Mouse (Mus musculus) regulatory T cell (primary cell): ENCODE measurements at regions not wholly inside any gene's neighbourhood (a gene's known extent, or its start where the extent isn't known, plus 50 kb on each side); places are given as distances from the start of the nearest gene placed in this dataset.

Experiments
- in situ Hi-C: fragments of 300-600 bp; cut with MboI, MseI; formaldehyde crosslinking; loops from one replicate; pipeline ENCODE4 v1.15.1; 2025; ENCODE audit warnings: high pct_unique_total_duplicates

GRCm38 (mm10) chr15:64434502-64434901 is 374.2 kb upstream of the Fam49b start:
- in situ Hi-C loops = no loop called here

DNA sequence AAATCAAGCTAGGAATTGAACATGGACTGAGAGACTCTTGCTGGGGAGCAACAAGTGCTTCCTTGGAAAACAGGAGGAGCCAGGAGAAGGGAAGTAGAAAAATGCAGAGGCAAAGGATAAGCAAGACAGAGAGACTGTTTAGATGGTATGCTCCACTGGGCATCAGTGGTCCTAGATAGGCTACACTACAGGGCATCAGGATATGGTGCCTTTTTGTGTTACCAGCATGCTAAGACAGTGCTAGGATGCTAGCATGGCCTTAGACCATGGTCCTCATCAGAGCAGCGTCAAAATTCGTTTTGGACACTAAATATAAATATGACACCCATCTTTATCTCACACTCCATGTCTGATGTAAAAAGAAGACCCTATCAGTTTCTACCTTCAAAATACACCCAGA is 374.6 kb upstream of the Fam49b start:
- in situ Hi-C loops = no loop called here

DNA sequence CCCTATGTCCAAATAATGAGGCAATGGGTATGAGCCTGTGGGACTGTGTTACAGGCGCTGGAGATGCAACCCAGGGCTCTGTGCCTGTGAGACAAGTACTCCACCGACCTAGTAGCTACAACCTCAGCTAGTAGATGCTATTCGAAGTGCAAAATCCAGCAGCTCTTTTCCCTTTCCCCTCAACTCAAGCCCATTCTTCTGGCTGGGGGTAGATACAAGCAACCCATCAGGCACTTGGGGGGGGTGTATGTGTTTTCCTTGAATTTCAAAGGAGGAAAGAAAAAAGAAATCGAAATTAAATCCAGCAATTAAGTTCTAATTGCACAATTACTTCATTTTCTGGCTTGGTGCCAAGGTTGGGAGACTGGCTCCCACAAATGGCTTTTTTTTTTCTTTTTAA is 372.4 kb upstream of the Gm21798 start:
- in situ Hi-C loops = no loop called here

- in situ Hi-C loops = no loop called here
Measured at GRCm38 (mm10) chr15:64446411-64447072, 371.0 kb upstream of the Gm21798 start.

DNA sequence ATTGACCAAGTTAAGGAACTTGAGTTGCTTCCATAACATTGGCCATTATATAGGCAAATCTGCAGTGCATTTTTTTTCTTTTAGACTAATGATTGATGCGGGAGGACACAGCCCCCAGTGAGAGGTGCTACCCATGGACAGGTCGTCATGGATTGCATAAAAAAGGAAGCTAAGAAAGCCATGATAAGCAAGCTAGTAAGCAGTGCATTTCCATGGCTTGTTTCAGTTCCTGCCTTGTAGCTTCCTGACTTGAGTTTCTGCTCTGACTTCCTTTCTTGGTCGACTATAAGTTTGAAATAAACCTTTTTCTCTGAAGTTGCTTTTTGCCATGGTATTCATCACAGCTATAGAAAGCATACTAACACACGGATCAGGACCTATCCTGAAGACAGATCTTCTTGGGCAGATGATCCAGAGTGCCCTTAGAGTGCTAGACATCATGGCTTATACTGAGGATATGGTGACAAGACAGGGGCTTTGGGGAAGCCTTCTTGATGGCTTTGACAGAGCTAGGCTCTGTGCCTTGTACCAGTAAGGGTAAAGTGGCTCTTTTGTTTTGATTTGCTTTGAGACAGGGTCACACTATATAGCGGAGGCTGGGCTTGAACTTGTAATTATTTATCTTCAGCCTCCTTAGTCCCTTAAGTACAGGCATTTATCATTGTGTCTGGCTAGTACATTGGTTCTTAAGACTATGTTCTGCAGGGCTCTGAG is 370.1 kb upstream of the Gm21798 start:
- in situ Hi-C loops = no loop called here

- in situ Hi-C loops = no loop called here
Measured at GRCm38 (mm10) chr15:64448581-64449140, 368.8 kb upstream of the Gm21798 start.

- in situ Hi-C loops = loop anchor here (10.0 kb wide), 1 partner anchor 144 kb away; no protein-coding TSS in a partner anchor
Measured at GRCm38 (mm10) chr15:64470743-64471142, 346.8 kb upstream of the Gm21798 start.

DNA sequence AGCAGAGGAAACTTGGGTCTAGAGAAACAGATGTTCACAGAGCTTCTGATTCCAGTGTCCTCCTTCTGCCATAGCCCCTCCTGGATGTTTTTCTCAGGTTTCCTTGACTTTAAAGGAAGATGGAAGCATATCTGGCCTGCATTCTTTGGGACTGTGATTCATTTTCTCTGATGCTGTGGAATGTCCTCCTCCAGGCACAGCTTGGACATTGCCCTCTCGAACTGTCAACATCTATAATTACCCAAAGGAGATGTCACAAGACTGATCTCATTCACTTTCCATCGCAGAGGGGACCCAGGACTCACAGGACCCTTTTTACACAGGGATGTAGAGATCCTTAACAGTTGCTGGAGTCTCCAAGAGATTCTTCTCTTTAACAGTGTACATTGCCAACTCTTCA is 345.9 kb upstream of the Gm21798 start:
- in situ Hi-C loops = loop anchor here (10.0 kb wide), 1 partner anchor 143 kb away; no protein-coding TSS in a partner anchor

DNA sequence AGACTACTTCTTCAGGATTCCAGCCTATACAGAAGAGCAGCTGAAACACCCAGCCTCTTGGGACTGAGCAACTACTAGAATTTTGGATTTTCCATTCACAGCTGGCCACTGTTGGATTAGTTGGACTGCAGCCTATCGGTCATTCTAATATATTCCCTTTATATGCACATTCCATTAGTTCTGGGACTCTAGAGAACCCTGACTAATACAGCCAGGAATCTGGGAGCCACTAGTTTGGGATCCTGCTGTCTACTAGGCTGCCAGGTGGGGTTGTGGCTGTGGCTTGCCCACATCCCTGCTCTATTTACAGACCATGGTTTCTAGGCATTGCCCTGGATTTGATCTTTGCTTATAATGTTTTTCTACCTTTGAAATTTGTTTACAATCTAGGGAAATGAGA is 343.3 kb upstream of the Gm21798 start:
- in situ Hi-C loops = loop anchor here (10.0 kb wide), 1 partner anchor 141 kb away; no protein-coding TSS in a partner anchor

DNA sequence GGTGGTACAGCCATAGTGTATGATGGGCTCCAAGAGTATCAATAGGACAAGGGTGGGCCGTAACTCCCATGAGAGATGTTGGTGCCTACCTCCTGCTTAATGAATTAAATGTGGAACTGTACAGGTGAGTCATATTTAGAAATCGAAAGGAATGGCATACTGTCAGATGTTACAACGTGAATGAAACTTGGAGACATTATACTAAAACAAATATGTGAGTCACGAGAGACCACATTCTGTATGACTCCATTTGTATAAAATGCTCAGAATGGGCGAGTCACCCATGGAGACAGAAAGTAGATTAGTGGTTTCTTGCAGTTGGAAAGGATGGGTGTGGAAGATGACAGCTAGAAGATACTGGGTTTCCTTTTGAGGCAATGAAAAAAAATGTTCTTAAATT is 340.4 kb upstream of the Gm21798 start:
- in situ Hi-C loops = loop anchor here (10.0 kb wide), 1 partner anchor 138 kb away; no protein-coding TSS in a partner anchor

DNA sequence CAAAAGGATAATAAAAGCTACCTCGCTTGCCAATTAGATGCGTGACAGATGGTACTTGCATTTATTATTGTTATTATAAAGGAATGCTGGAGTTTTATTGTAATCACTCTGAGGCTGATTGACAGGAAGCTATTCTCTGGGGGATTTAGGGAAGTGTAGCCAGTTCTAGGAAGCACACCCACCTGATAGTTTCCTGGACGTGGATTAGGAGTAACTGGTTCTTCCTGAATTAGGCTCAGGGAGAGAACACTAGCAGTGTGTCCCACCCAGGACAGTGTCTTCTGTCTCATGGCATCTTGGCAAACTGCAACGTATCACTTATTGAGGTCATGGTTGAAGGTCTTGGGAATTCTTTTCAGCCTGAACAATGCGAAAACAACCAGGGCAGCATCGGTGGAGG is 336.9 kb upstream of the Gm21798 start:
- in situ Hi-C loops = no loop called here

DNA sequence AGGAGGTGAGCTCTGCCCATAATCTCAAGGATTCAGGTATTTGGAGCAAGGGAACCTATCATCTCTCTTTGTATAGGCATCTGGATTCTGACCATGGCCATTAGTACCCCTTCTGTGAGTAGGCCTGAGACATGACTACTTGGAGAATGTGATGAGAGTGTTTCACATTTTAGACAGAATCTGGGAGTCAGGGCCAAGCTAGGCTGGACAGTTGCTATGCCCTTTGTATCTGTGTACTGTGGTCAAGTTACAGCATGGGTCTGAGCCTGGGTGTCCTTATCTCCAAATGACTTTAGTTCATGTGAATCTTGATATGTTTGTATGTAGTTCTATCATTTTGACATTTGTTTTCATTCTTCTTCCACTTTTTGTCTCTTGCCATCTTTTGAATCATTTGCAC is 336.3 kb upstream of the Gm21798 start:
- in situ Hi-C loops = no loop called here

DNA sequence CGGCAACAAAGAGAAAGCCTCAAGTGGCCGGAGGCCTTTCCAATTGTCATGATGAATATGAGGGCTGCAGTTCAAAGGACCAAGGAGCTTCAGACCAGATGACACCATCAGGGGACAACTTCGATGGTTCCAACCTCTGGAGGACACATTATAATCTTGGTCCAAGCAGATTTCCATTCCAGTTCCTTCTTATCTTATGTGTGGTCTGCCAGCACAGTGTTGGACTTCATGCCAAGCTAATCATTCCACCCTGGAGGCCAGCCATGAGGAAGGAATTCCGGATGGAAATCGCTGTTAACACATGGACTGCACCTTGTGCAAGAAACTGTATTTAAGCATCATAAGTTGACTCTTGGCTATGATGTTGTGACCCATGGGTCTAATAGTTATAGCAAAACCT is 334.5 kb upstream of the Gm21798 start:
- in situ Hi-C loops = no loop called here

DNA sequence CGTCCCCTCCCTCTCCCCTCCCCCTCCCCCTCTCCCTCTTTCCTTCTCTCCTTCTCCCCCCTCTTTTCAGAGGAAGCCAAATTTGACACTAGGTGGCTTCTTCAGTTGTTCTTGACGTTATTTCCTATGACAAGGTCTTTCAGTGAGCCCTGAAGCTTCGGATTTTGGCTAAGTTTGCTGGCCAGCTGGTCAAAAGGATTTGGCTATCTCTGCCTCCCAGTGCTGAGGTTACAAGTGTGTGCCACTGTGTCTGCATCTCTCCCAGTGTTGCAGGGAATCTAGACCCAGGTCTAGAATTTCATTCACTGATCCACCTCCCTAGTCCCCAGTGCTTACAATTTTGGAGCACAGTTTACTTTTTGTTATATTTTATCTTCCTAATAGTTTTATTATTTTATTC is 329.7 kb upstream of the Gm21798 start:
- in situ Hi-C loops = no loop called here

GRCm38 (mm10) chr15:64500783-64501182 is 316.7 kb upstream of the Gm21798 start:
- in situ Hi-C loops = no loop called here

DNA sequence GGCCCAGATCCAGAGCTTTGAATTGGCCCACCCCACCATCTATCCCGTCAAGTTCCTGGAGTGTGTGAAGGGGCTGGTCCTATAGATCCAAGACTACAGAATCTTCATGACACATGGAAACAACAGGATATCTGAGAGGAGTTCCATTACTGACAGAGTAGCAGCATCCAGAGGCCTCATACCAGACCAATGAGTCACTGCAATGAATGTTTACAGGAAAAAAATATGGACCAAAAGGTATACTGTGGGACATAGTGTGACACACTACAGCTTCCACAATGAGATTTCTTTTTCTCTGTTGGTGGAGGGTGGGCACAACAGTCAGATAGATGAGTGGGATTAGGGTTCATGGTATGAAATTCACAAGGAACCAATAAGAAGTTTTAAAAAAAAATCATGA is 316.0 kb upstream of the Gm21798 start:
- in situ Hi-C loops = no loop called here

GRCm38 (mm10) chr15:64504751-64505150 is 312.7 kb upstream of the Gm21798 start:
- in situ Hi-C loops = no loop called here

DNA sequence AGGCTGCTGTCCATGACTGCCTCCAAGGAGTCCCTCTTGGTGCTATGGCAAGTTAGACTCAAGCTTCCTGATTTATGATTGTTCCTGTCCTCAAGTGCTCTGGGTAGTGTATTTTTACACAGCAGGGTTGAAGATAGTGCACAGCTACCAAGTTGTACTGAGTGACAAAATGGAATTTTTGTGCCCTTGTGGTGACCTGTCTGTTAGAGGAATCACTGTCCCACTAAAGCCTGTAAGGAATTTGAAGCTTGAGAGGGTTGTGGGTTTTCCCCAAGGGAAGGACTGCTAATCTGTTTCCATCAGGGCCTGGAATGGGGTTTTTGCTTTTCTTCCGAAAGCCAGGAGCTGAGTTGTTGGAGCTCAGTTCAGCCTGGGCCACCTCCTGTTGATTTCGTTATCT is 306.8 kb upstream of the Gm21798 start:
- in situ Hi-C loops = no loop called here

DNA sequence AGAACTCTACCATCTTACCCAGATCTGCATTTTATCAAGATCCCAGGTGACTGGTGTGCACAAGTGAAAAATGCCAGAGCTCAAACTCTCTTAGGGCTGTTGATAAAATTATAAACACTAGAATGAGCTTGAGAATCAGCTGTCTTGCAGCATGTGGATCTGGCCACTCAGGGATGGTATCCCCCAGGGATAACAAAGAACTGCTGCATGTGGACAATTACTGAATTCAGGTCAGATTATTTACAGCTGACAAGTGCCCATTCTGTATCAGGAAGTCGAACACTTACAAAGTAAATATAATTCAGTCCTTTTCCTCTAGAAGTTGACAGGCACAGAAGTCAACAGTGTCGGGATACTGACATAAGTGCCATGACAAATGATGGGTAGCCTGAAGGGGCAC is 306.3 kb upstream of the Gm21798 start:
- in situ Hi-C loops = no loop called here

DNA sequence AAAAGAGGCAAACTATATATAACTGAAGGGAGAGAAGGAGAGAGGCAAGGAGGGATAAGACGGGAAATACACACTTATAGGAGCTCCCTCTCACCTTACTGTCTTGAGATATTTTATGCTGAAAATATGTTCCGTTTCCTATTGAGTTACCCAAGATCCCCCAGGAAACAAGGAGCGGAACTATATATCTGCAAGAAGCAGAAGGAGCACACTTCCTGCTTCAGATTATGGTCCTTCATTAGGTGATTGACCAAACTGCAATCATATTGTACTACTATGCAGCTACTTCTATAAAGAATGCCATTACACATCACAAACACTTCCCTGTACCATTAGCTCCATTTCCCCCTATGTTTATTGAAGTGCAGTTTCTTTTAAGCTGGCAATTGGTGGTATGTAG is 304.9 kb upstream of the Gm21798 start:
- in situ Hi-C loops = no loop called here

DNA sequence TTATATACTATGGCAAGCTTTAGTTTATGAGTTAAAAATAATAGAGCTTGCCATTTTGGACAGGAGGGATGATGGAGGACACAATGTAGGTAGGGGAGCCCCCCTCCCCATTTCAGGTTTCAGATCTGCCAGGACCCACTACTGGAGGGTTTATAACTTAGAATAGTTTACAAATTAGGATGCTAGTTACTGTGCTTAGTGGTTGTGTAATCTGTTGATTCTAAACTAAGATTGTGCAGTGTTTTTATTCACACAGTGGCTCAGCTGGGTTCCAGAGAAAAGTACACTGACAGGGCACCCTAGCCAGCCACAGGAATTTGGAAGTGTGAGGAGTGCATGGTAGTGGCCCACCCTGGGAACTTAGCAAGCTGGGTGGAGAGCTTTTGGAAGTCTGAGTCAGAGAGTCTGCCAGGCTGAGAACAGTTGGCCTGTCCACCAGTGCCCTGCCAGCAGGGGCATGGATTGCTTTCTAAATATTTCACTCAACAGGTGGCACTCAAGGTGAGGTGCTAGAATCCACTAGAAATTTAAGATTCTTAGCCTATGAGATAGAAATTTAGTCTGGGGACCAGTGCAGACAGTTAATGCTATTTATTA is 303.9 kb upstream of the Gm21798 start:
- in situ Hi-C loops = no loop called here

DNA sequence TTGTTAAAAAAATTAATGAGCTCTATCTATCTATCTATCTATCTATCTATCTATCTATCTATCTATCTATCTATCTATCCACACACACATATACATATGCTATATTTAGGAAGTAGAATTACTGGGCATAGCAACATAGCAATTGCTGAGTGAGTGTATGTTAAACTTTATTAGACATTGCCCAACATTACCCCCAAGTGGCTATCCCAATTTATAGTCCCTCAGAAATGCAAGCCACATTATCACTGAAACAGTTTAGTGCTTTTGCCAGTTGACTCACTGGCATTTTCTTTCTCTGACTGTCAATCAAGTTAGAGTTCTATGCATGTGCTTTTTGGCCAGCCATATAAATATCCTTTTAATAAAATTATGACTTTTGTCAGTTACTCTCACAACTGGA is 302.3 kb upstream of the Gm21798 start:
- in situ Hi-C loops = no loop called here

DNA sequence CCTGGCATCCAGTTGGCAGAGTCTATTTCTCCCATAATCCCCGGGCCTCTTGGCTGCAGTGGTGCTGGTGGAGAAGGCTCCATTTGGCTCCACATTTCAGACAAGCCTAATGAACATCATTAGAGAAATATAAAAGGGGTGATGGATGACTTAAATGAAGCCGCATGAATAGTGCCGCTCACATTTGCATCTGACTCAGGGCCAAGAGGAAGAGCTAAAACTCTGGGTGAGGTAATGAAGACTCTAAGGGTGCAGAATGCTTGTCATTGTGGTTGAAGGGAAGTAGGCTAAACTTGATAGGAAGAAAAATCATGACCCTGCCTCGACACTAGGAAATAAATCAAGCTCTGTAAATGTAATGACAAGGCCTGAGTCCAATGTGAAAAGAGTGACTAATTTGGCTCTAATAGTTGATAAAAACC is 298.3 kb upstream of the Gm21798 start:
- in situ Hi-C loops = no loop called here
